Mouse (Mus musculus) midbrain, embryonic 13.5 days (tissue): Measurements from ENCODE around the gene Rbfox2. TPM values are rescaled to one million over a fixed set of nuclear protein-coding genes. Genes with fewer than 3 reads are reported as not detected.
A peak's percentile ranks its signal among the peaks of the same experiment; 100 is the strongest.

ENCODE experiments used
- ATAC-seq: fragments of 200-750 bp; cut with Nextera tagmentation; 2 replicates; pipeline ENCODE4 v1.8.0; 2017; ENCODE audit warnings: mild to moderate bottlenecking, moderate TSS enrichment, moderate library complexity
- H3K27ac ChIP-seq: fragments of 300-500 bp; sonication (generic); 2 replicates; pipeline ENCODE4 v1.5.1; 2015; ENCODE audit warnings: inconsistent platforms, mild to moderate bottlenecking, moderate library complexity
- H3K27me3 ChIP-seq: fragments of 300-500 bp; sonication (generic); 2 replicates; pipeline ENCODE4 v1.6.1; 2015; ENCODE audit warnings: mild to moderate bottlenecking, inconsistent platforms
- H3K36me3 ChIP-seq: fragments of 300-500 bp; sonication (generic); 2 replicates; pipeline ENCODE4 v1.6.1; 2015; ENCODE audit warnings: mild to moderate bottlenecking, inconsistent platforms
- H3K4me1 ChIP-seq: fragments of 300-500 bp; sonication (generic); replicated peaks from 2 replicates; pipeline ENCODE4 v1.6.1; 2015; ENCODE audit warnings: inconsistent platforms
- H3K4me2 ChIP-seq: fragments of 300-500 bp; sonication (generic); replicated peaks from 2 replicates; pipeline ENCODE4 v1.6.1; 2015; ENCODE audit warnings: moderate library complexity, mild to moderate bottlenecking, inconsistent platforms
- H3K4me3 ChIP-seq: fragments of 300-500 bp; sonication (generic); replicated peaks from 2 replicates; pipeline ENCODE4 v1.5.1; 2015; ENCODE audit warnings: mild to moderate bottlenecking, inconsistent platforms
- H3K9ac ChIP-seq: fragments of 300-500 bp; sonication (generic); replicated peaks from 2 replicates; pipeline ENCODE4 v1.6.1; 2015; ENCODE audit warnings: mild to moderate bottlenecking, inconsistent platforms
- H3K9me3 ChIP-seq: fragments of 300-500 bp; sonication (generic); 2 replicates; pipeline ENCODE4 v1.6.1; 2016; ENCODE audit warnings: mild to moderate bottlenecking, inconsistent platforms
- WGBS: fragments of 180-500 bp; shearing (Covaris S2); methylation state at CpG from one replicate; pipeline ENCODE4 v1.1.7; 2015; 5-methylcytosine and 5-hydroxymethylcytosine counted together
- polyA plus RNA-seq: library from polyadenylated mRNA; unstranded; fragments of >200 nt; fragmentation: Nextera tagmentation; extraction: Ambion mirVana; gene quantifications from 2 replicates; pipeline ENCODE4 v1.2.1, GENCODE M21; 2015

Rbfox2 gene
- 154 and 163 TPM in 2 replicates for polyA plus RNA-seq

DNA sequence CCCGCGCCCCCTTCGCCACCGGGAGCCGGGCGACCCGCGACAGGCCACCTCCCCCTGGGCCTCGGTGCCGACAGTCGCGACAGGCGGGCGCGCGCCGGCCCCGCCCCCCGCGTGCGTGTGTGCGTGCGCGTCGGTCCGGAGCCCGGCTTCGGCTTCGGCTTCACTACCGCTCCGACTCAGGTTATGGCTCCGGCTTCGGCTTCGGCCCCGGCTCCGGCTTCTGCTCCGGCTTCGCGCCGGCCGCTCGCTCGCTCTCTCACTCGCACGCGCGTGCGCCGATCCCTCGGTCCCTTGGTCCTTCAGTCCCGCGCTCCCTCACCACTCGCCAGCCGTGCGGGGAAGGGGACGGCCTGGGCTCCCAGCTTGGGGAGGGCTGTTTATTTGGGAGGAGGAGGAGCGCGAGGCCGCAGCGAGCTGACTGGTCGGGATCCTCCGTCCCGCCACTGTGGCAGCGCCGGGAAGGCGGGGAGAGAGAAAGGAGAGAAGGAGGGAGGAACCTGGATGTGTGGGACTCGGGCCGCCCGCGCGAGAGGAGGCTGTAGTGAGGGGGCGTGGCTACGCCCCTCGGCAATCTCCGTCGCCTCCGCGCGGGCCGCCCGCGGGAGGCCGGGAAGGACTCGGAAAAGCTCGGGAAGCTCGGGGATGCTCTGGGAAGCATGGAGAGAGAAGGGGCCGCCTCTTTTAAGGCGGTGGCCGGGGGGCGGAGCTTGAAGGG is at the start of gene Rbfox2:
Gene Rbfox2 (minus strand): TSS at position 458 of the 715 bp plus-strand sequence.
- H3K36me3 ChIP-seq = no peaks in the 10 kb centered on the region
- H3K4me3 ChIP-seq = peak within 1 kb of the TSS; percentile 90
- no peaks in the 10 kb centered on the region for H3K27me3 ChIP-seq
- peak within 1 kb of the TSS; percentile 99 for H3K27ac ChIP-seq
- peak within 1 kb of the TSS; percentile 71 for H3K4me2 ChIP-seq
- peak; percentile 96 for ATAC-seq
- under 1% methylated on average over 86 of the region's 90 CpGs for WGBS
- peaks cover 30% of the 10 kb centered on the region for H3K4me1 ChIP-seq
- no peaks in the 10 kb centered on the region for H3K9me3 ChIP-seq
- peak within 1 kb of the TSS; percentile 97 for H3K9ac ChIP-seq

- H3K27me3 ChIP-seq = no peaks in the 10 kb centered on the region
- peak overlapping the region; percentile 25 for H3K4me2 ChIP-seq
- peak overlapping the region; percentile 64 for H3K27ac ChIP-seq
- H3K9me3 ChIP-seq = no peaks in the 10 kb centered on the region
- H3K4me3 ChIP-seq = no peak overlapping the region
- no peaks in the 10 kb centered on the region for H3K36me3 ChIP-seq
- ATAC-seq = peak; percentile 47
- peak overlapping the region; percentile 32; the same call in 1 of the 2 replicates for H3K9ac ChIP-seq
- 9% methylated on average over 11 of the region's 11 CpGs for WGBS
- H3K4me1 ChIP-seq = peaks cover 59% of the 10 kb centered on the region
These were observed 49.5 kb upstream of the Rbfox2 start for GRCm38 (mm10) chr15:77356248-77356810.

DNA sequence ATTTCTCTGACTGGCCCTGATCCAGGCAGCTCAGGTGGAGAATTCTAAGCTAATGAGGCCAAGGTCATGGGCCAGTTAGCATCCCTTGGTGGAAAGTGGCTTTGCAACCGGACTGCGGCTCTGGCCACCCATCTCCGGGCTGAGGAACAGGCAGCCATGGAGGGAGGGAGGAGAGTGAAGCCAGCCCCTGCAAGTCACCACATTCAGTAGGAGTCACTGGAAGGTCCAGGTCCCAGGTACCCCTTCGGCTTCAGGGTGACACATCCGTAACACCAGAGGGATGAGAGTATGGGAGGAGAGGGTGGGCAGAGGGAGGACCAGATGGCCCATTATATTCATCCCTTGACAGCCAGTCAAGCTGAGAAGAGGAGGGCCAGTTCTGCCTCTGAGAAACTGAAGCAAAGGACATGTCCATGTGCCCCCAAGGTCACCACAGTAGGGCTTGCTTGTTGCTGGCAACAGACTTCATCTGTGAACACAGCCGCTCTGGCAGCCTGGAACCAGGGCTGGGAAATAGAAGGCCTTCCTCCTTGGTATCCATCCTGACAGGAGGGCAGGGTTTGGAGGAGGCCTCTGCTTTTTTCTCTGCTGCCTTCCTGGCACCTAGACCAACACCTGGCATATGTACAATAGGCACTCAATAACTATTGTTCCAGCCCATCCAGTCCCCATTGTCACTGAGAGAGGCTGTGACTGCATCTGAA is 48.2 kb upstream of the Rbfox2 start:
- Histone ChIP-seq H3K27ac (peak overlapping the region; percentile 67), H3K9me3 (no peaks in the 10 kb centered on the region), H3K36me3 (no peaks in the 10 kb centered on the region), H3K4me3 (no peak overlapping the region), H3K4me1 (peaks cover 59% of the 10 kb centered on the region), H3K27me3 (no peaks in the 10 kb centered on the region), H3K4me2 (no peak overlapping the region), H3K9ac (0 out of 2 replicates have a peak overlapping the region, but pooled peaks have one; percentile 14)
- WGBS = 50% methylated on average over 6 of the region's 6 CpGs
- ATAC-seq = no peak

DNA sequence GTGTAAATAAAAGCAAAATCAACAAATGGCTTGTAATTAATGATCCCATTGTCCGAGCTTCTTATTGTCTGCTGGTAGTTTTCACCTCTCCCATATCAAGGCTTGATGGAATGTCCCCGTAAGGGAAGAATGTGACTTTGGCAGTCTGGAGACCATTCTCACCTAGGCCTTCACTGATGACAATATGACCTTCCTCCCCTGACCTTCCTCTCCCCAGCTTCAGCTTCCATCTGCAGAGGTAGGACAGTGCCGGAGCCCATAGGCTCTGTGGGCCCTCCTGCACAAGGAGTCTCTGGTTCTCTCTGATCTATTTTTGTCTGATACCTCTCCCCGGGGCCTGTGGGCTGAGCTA is 47.7 kb upstream of the Rbfox2 start:
- Histone ChIP-seq H3K9ac (0 out of 2 replicates have a peak overlapping the region, but pooled peaks have one; percentile 14), H3K27me3 (no peaks in the 10 kb centered on the region), H3K4me1 (peaks cover 57% of the 10 kb centered on the region), H3K9me3 (no peaks in the 10 kb centered on the region), H3K36me3 (no peaks in the 10 kb centered on the region), H3K27ac (peak overlapping the region; percentile 67), H3K4me3 (no peak overlapping the region), H3K4me2 (no peak overlapping the region)
- ATAC-seq = no peak
- WGBS = 62% methylated on average over 4 of the region's 4 CpGs

DNA sequence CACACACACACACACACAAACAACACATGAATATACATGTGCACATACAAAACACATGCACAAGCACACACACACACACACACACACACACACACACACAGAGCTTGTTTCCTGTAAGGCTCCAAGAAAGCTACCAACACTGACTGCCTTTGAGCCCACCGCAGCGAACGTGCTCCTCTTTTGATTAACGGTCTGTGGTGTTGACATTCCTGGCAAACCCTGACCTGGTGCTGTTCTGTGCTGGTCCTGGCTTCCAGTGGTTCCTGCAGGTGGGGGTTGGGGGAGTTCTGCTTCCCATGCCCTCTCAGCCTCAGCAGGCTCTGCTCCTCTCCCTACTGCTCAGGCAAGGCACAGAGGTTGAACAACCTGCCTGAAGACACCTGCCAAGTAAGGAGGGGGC is 47.0 kb upstream of the Rbfox2 start:
- Histone ChIP-seq H3K27ac (peak overlapping the region; percentile 26; the same call in 1 of the 2 replicates), H3K27me3 (no peaks in the 10 kb centered on the region), H3K9me3 (no peaks in the 10 kb centered on the region), H3K4me1 (peaks cover 50% of the 10 kb centered on the region), H3K4me3 (no peak overlapping the region), H3K36me3 (no peaks in the 10 kb centered on the region), H3K9ac (no peak overlapping the region), H3K4me2 (no peak overlapping the region)
- ATAC-seq = no peak
- WGBS = 43% methylated on average over 4 of the region's 4 CpGs

GRCm38 (mm10) chr15:77352863-77353262 is 46.1 kb upstream of the Rbfox2 start:
- no peaks in the 10 kb centered on the region for H3K36me3 ChIP-seq
- no peak overlapping the region for H3K4me2 ChIP-seq
- no peak overlapping the region for H3K9ac ChIP-seq
- no peaks in the 10 kb centered on the region for H3K27me3 ChIP-seq
- ATAC-seq = no peak
- H3K4me3 ChIP-seq = no peak overlapping the region
- no peaks in the 10 kb centered on the region for H3K9me3 ChIP-seq
- H3K27ac ChIP-seq = no peak overlapping the region
- 54% methylated on average over 7 of the region's 7 CpGs for whole genome bisulfite sequencing
- H3K4me1 ChIP-seq = peaks cover 46% of the 10 kb centered on the region

DNA sequence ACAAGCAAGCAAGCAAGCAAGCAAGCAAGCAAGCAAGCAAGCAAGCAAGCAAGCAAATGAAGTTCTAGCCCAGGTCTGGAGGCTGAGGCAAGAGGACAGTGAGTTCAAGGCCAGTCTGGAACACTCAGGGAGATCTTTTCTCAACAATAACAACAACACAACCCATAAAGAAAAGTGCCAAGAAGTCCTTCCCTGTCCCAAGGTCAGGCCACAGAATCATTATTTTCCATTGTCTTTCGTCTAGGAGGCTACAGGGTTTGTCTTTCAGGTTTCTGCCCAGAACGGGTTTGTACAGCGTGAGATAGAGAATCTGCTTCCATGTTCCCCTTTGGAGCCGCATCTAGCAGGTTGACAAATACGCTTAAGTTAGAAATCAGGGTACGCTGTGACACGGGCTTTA is 43.3 kb upstream of the Rbfox2 start:
- WGBS = 89% methylated on average over 7 of the region's 7 CpGs
- no peaks in the 10 kb centered on the region for H3K9me3 ChIP-seq
- no peak overlapping the region for H3K4me2 ChIP-seq
- H3K9ac ChIP-seq = no peak overlapping the region
- no peaks in the 10 kb centered on the region for H3K27me3 ChIP-seq
- no peaks in the 10 kb centered on the region for H3K36me3 ChIP-seq
- H3K4me1 ChIP-seq = peaks cover 27% of the 10 kb centered on the region
- H3K27ac ChIP-seq = no peak overlapping the region
- ATAC-seq = no peak
- H3K4me3 ChIP-seq = no peak overlapping the region

DNA sequence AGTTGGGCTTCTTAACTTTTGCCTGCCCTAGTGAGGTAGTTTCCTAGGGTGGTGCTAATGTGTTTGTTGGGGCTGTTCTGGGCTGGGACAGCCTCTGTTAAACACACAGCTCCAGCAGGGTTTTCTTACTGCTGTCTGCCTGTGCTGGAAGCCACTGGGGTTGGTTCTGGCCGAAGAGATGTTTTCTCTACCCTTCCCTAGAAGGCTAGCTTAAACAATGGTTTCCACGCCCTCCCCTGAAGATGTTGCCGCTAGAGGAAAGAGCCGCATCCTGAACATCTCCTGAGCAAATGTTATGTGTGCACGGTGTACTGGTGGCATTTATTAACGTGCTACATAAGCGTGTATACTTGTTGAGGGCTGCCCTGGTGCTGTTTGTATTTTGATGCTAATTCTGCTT is 41.3 kb upstream of the Rbfox2 start:
- H3K9me3 ChIP-seq = no peaks in the 10 kb centered on the region
- no peak overlapping the region for H3K27ac ChIP-seq
- H3K4me3 ChIP-seq = no peak overlapping the region
- H3K9ac ChIP-seq = no peak overlapping the region
- H3K4me2 ChIP-seq = no peak overlapping the region
- peaks cover 26% of the 10 kb centered on the region for H3K4me1 ChIP-seq
- H3K27me3 ChIP-seq = no peaks in the 10 kb centered on the region
- H3K36me3 ChIP-seq = no peaks in the 10 kb centered on the region
- 79% methylated on average over 7 of the region's 7 CpGs for WGBS
- no peak for ATAC-seq

DNA sequence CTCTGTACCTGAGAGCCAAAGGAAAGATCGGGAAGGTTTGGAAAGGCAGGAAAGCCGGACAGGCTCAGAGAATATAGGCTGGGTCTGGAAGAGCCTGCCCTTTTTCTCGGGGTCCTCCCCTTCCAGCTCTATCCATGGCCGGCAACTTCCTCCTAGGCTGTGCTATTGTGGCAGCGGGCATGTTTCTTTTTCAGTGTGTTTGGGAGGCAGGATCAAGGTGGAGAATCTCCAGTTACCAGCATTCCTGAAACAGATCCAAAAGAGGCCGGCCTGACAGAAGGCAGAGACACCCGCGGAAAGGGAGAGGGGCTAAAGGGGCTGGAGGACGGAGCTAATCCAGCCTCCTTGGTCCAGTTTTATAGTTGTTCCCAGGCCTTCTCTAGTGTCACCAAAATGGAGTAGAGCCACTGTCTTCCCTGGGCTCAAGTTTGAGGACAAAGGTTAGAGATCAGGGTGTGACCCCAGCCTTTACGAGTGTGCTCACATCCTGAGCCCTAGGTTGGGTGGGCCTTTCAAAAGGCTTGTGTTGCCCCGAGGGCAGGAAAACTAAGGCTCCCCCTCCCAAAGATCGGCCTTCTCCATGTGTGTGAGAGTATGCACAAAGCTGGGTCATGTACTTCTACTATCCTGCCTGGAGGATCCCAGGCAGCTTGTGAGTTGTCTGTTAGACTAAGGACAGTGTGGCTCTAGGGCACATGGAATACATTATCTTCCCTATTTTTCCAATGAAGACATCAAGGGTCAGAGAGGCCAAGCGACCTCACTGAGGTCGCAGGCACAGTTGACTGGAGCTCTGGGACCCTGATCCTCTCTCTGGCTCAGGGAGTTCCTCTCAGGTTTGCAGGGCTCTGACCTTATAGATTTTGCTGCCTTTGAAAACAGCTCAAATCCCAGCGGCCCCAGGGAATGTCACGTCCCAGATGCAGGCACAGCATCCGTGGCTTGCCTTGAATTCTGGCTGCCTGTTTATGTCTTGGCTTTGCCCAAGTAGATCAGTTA is 37.6 kb upstream of the Rbfox2 start:
- H3K9ac ChIP-seq = no peak overlapping the region
- H3K36me3 ChIP-seq = no peaks in the 10 kb centered on the region
- no peaks in the 10 kb centered on the region for H3K27me3 ChIP-seq
- H3K27ac ChIP-seq = peak overlapping the region; percentile 70; the same call in 1 of the 2 replicates
- no peaks in the 10 kb centered on the region for H3K9me3 ChIP-seq
- peaks cover 24% of the 10 kb centered on the region for H3K4me1 ChIP-seq
- H3K4me2 ChIP-seq = peak overlapping the region; percentile 48; the same call in 1 of the 2 replicates
- H3K4me3 ChIP-seq = no peak overlapping the region
- no peak for ATAC-seq
- WGBS = 52% methylated on average over 17 of the region's 17 CpGs

DNA sequence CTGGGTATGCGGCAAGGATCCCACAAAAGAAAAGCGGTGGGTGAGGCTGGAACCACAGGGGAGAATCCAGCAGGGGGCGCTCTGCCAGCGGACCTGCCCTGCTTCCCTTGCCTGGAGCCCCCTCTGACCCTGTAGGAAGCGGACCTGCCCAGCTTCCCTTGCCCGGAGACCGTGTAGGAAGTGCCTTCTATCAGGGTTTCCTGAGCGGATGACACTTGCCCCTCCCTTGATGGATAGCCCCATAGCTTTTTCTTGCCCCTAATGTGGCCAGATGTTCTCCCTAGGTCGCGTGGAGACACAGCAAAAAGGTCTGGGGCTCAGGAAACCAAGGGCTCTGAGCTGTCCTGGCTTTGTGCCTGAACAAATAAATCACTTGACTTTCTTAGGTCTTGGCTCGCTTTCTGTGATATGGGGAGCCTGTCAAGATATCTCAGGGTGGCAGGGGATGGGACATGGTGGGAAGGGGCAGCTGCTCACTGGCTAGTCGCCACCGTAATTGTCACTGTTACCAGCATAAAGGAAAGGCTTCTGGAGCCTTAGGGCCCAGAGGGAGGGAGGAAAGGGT is 36.8 kb upstream of the Rbfox2 start:
- ATAC-seq = peak; percentile 87
- Histone ChIP-seq H3K27ac (peak overlapping the region; percentile 70), H3K9me3 (no peaks in the 10 kb centered on the region), H3K4me2 (peak overlapping the region; percentile 48), H3K4me1 (peaks cover 24% of the 10 kb centered on the region), H3K36me3 (no peaks in the 10 kb centered on the region), H3K9ac (peak overlapping the region; percentile 55), H3K4me3 (peak overlapping the region; percentile 12; the same call in 1 of the 2 replicates), H3K27me3 (no peaks in the 10 kb centered on the region)
- 15% methylated on average over 13 of the region's 13 CpGs for WGBS

DNA sequence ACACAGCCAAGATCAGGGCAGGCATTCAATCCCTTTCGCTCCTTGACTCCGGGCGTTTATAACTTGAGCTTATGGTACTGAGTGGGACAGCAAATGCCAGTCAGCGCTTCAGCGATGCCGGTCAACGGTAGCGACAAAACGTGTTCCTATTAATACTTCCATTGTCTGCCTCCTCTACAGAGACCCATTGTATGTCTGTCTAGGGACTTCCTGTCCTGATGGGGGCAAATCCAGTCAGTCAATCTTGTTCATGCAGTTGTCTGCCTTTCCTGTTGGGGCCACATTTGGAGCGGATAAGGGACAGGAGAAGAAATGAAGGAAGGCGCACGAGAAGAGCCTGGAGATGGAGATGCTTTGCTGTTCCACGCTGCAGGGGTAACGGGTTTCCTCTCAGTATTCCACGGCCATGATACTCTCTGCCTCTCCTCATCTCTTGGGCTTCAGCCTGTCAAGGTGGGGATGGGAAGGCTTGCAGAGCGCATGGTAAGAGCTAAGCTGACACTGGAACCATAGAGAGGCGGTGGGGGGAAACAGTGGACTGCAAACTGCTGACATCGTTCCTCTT is 36.2 kb upstream of the Rbfox2 start:
- H3K4me1 ChIP-seq = peaks cover 24% of the 10 kb centered on the region
- H3K9me3 ChIP-seq = no peaks in the 10 kb centered on the region
- H3K36me3 ChIP-seq = no peaks in the 10 kb centered on the region
- WGBS = 26% methylated on average over 18 of the region's 18 CpGs
- H3K27me3 ChIP-seq = no peaks in the 10 kb centered on the region
- peak; percentile 19 for ATAC-seq
- H3K4me2 ChIP-seq = peak overlapping the region; percentile 48
- peak overlapping the region; percentile 12; the same call in 1 of the 2 replicates for H3K4me3 ChIP-seq
- H3K27ac ChIP-seq = peak overlapping the region; percentile 70
- peak overlapping the region; percentile 55 for H3K9ac ChIP-seq
